Mouse (Mus musculus): ENCODE data around the gene Tbc1d8.

- TF ChIP-seq CTCF (IDR thresholded peaks at IDR 0.05) (no peak), POLR2A (IDR thresholded peaks at IDR 0.05; ENCODE audit: insufficient read depth, low read depth, low read length) (no peak), EP300 (IDR thresholded peaks at IDR 0.05; ENCODE audit: insufficient read depth, low read depth, low read length) (no peak)
These were observed 24.5 kb upstream of the Tbc1d8 start for GRCm38 (mm10) chr1:39502817-39503633.

All from heart, adult 2 months (tissue).